Mouse (Mus musculus) T-helper 2 cell (primary cell): ENCODE measurements around the gene Tdrd7.

Experiments used
- in situ Hi-C: fragments of 300-600 bp; cut with MboI, MseI; formaldehyde crosslinking; loops from one replicate; pipeline ENCODE4 v1.15.1; 2025; ENCODE audit warnings: high pct_unique_total_duplicates

Gene Tdrd7

DNA sequence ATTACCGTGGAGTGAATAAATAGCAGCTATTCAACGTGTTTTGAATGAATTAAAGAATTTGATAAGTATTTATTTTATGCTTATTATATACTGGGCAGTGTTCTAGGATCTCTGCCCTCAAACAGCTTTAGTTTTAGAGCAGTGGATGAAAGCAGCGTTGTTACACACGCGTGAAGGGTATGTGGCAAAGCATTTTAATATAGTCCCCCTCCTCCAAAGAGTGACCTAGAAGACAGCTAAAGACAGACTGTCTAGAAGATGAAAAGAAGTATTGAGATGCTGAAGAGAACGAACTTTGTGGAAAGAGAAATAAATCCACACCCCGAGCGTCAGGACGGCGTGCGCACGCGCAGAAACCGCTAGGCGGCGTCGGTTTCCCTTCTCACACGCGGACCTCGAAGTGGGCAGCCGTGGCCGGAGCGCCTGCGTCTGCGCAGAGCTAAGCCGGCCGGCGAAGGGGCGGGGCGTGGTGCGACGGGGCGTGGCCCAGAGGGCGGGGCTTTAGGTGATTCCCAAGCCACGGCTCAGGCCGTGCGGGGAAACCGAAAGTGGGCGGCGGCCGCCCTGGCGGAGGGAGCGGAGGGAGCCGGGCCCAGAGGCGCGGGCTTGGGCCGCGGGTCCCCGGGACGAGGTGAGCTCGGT, 6.8 kb downstream of the Tdrd7 start:
- in situ Hi-C loops = no loop called here

- in situ Hi-C loops = no loop called here
These were observed 7.3 kb downstream of the Tdrd7 start for GRCm38 (mm10) chr4:45972448-45972854.

- in situ Hi-C loops = no loop called here
These were observed 7.8 kb downstream of the Tdrd7 start for GRCm38 (mm10) chr4:45972951-45973350.

GRCm38 (mm10) chr4:45976931-45977667, 12.0 kb downstream of the Tdrd7 start:
- in situ Hi-C loops = no loop called here

DNA sequence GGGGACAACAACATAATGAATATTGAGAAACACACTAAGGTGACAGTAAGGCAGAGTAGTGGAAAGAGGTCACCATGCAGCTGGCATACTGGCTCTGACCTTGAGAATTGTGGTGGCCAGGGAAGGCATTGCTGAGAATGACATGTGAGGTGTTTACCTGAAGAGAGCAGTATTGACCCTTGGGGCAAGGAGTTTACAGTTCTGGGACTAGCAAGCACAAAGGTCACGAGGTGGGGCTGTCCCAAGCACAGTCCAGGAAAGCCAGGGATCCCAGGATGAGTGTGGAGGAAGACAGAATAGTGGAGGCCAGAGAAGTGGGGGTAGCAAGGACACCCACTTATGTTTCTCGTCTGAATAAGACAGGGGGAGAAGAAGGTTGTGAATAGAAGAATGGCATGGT, 14.8 kb downstream of the Tdrd7 start:
- in situ Hi-C loops = no loop called here

DNA sequence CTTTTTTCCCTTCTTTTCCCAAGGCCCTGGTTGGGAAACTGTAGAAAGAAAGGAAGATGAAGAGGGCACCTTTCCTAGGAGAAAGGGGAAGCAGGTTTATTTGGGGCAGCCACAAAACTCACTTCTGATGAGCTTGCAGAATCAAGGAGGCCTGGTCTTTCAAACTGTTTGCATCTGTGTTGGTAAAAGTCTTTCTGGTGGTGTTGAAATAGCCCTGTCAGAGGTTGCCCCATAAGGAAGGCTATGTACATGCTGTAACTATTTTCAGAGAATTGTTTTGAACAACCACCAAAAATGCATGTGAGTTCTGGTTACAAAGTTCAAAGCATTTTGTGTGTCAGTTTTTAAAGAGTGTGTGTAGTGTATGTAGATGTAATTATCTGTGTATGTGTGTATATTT, 15.9 kb downstream of the Tdrd7 start:
- in situ Hi-C loops = no loop called here

DNA sequence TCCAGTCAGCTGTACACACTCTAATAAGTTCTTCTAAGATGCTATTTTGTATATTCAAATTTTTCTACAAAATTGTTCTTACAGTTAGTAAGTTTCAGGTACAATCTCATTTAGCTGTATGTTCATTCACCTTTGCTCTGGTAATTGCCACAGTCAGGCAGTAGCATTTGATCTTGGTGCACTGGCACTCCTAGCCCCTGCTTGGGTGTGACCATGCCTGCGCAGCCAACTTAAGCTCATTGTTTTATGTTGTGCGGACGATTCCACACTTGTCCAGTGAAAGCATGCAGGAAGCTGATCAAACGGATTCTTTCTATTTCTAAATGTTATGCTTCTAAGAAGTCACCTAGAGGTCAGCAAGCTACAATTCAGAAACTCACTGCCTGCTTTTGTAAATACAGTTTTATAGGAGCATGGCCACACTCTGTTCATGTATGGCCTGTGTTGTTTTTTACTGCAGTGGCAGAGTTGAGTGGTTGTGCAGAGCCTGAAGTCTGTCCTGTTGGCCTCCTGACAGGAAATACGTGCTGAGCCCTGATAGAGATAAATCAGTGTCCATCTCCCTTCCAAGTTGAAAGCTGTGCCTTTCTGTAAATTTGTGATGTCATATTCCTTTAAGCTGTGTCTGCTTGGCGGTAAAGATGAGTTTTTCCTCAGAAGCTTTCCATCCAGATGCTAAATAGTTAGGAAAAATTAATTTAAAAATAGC, 25.4 kb downstream of the Tdrd7 start:
- in situ Hi-C loops = loop anchor here (10.0 kb wide), 1 partner anchor 1534 kb away; no protein-coding TSS in a partner anchor

GRCm38 (mm10) chr4:45998536-45998935, 33.4 kb downstream of the Tdrd7 start:
- in situ Hi-C loops = loop anchor here (10.0 kb wide), 1 partner anchor 1526 kb away; no protein-coding TSS in a partner anchor

- in situ Hi-C loops = no loop called here
These were observed 43.1 kb downstream of the Tdrd7 start for GRCm38 (mm10) chr4:46008142-46008793.

- in situ Hi-C loops = no loop called here
These were observed 46.6 kb downstream of the Tdrd7 start for GRCm38 (mm10) chr4:46011698-46012097.

GRCm38 (mm10) chr4:46015605-46016004, 50.5 kb downstream of the Tdrd7 start:
- in situ Hi-C loops = no loop called here

DNA sequence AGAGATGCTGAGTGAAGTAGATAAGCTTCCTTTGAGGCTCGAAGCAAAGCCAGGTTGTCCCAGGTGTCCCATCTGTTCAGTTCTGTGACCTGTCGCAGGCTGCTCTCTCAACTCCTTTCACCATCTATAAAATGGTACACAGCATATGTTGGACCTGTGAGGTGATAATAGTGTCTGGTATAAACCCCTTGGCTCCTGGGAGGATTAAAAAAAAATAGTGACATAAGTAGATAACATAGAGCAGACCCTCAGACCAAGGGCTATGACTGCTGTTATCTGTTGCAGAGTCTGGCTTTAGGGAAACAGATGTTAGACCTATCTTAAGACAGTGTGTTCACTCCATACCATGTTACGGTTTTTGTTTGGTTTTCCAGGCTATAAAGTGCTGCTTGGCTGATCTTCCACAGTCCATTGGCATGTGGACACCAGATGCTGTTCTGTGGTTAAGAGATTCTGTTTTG, 57.9 kb downstream of the Tdrd7 start:
- in situ Hi-C loops = no loop called here

GRCm38 (mm10) chr4:46025893-46026292, 60.8 kb downstream of the Tdrd7 start:
- in situ Hi-C loops = no loop called here

DNA sequence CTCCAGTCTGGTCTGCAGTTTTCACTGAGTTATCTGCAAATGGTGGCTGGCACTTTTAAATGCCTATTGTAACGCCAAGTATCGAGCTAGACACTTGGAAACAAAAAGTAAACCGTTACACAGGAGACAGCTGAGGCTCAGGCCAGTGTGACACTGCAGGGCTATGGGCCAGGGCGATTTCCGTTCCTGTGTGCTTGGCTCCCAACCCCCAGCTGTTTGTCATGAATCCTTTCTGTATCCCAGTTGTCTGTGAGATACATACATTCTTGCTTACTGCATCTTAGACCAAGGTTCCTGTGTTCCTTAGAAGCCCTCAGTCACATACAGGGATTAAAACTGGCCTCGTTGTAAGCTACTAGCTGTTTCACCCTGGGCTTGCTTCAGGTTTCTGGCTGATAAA, 63.1 kb downstream of the Tdrd7 start:
- in situ Hi-C loops = no loop called here

DNA sequence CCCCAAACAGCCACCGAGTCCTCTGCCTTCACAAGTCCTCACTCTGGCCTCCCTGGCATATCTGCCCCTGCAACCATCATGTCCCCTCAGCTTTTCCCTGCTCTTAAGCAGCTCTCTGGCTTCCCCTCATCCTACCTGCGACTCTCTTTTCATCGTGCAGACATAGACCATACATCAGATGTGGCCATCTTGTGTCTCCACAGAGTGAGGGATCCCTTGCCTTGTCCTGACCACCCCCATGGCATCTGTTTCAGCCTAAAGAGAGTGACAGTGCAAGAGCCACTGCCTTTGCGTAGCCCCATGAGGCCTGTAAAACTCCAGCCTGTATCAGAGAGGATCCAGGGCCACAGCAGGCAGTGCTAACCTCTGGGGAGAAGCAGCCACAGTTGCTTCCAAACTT, 63.6 kb downstream of the Tdrd7 start:
- in situ Hi-C loops = no loop called here

DNA sequence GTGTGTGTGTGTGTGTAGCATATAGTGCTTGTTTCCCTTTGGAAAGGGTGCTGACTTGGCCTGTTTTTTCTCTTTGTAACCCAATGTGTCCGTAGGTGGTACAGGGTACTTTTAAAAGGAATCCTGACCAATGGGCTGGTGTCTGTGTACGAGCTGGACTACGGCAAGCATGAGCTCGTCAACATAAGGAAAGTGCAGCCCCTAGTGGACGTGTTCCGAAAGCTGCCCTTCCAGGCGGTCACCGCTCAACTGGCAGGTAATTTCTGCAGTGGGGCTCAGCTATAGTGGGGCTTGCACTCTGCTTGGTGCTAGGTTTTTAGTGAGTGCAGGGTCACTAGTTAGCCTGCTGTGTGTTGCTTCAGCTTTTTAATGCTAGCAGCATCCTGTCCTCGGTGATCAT, 64.4 kb downstream of the Tdrd7 start:
- in situ Hi-C loops = no loop called here

- in situ Hi-C loops = no loop called here
These were observed 67.3 kb downstream of the Tdrd7 start for GRCm38 (mm10) chr4:46032448-46032847.

DNA sequence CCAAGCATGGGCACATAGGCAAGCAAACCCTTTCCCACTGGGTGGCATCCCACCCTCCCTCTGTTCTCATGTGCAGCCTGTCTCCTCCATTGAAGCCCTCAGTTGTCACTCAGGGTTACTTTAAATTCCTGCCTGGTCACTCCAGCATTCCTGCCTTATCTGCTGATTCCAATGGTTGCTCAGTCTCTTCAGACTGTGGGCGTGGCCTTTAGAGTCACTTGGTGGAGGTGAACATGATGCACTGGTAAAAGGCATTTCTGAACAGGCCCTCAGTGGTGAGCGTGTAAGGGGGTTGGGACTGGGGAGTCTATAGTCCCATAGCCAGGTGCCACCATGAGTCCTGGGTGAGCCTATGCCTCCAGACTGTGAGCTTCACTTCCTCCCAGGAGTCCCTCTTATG, 68.1 kb downstream of the Tdrd7 start:
- in situ Hi-C loops = no loop called here

DNA sequence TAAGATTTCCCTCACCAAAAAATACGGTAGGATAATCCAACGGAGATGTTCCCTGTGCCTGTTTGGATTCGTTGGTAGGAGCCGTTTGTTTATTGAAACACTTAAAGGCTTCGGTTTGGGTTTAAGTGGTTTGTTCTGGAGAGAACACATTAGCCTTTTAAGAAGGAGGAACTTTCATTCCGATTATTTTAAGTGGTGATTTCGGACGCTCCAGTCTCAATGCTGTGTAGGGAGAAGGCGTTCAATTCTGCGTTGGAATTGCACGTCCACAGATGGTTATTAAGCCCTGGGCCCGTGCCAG, 73.4 kb downstream of the Tdrd7 start:
- in situ Hi-C loops = no loop called here

- in situ Hi-C loops = no loop called here
These were observed 74.0 kb downstream of the Tdrd7 start, which contains the start of gene Tmod1 for GRCm38 (mm10) chr4:46038892-46039751. Tmod1 (plus strand) TSS chr4:46038935.

DNA sequence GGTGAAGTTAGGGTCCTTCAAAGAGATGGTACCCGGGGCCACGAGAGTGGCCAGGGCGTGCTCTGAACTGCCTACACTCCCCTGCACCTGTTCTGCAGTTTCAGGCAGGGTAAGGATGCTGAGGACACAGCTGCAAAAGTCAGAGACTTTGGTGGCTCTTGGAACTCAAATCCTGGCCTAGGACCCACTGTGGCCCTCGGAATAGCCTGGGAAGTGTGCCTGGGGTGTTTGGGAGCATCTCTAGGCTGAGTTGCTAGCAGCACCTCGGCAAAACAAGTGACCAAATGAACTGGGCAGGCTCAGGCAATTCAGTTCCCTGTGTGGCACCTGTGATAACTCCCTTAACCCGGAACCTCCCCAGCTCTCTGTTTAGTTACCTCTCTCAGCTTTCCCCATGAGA, 74.8 kb downstream of the Tdrd7 start:
- in situ Hi-C loops = no loop called here
